Mouse (Mus musculus): ENCODE measurements at regions not wholly inside any gene's neighbourhood (a gene's known extent, or its start where the extent isn't known, plus 50 kb on each side); places are given as distances from the start of the nearest gene placed in this dataset.
A peak's percentile ranks its signal among the peaks of the same experiment; 100 is the strongest.
"Not testable (repeated sequence)": the region's sequence is repeated elsewhere in the genome, so short reads cannot be mapped to it uniquely, and the experiment has no call there.

DNA sequence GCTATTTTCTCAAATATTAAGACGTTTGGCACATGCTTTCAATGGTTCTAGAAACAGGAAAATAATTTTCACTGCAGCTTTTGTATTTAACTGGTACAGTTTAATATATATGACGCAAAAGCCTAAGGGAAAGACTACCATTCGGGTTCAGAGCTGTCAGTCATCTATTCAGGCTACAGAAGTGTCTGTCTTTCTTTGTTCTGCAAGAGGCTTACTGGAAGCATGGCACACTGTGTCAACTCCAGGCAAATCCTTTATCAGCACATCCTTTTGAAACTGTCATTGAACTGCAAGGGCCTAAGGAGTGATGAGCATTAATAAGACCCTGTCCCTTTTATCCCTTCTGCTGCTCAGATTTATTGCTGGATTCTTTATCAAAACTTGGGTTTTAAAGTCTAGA is 303.8 kb upstream of the Gm5152 start:
- H3K27ac ChIP-seq; H3K27me3 ChIP-seq; H3K9ac ChIP-seq; H3K4me2 ChIP-seq; H3K36me3 ChIP-seq; H3K4me1 ChIP-seq; H3K9me3 ChIP-seq; H3K4me3 ChIP-seq; ATAC-seq (ENCODE audit: borderline replicate concordance, extremely low read depth, low FRiP score, low TSS enrichment): not testable (repeated sequence)
- WGBS, result 54% methylated on average over 3 of the region's 3 CpGs

DNA sequence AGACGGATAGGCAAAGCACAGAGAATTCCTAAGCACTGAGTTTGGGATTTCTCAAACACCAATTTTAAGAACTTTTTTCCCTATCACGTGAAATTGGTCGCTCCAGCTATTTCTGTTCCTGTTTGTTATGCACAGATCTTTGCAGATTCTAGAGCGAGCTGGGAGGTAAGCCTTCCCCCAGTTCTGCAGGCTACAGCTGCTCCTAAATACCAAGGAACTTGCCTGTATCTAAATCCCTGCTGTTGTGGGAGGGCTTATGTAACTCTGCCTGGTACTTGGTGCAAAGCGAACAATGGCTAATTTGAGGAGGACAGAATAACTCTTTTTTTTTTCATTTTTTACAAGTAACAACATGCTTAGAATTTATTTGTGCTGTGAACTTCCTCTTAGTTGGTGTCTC is 316.0 kb upstream of the Gm5152 start:
- 45% methylated on average over 5 of the region's 5 CpGs for WGBS

GRCm38 (mm10) chr5:10592392-10592791 is 346.1 kb upstream of the Gm5152 start:
- Histone ChIP-seq H3K9ac (no peak overlapping the region), H3K4me2 (no peak overlapping the region), H3K36me3 (no peaks in the 10 kb centered on the region), H3K4me3 (no peak overlapping the region), H3K27me3 (no peaks in the 10 kb centered on the region), H3K9me3 (no peaks in the 10 kb centered on the region), H3K4me1 (no peaks in the 10 kb centered on the region), H3K27ac (no peak overlapping the region)
- WGBS, result 44% methylated on average over 1 of the region's 1 CpGs
- ATAC-seq (ENCODE audit: borderline replicate concordance, extremely low read depth, low FRiP score, low TSS enrichment), result no peak

More for the DNA sequence above, 316.0 kb upstream of the Gm5152 start:
- no peak overlapping the region for H3K27ac ChIP-seq
- H3K36me3 ChIP-seq, result no peaks in the 10 kb centered on the region
- no peaks in the 10 kb centered on the region for H3K27me3 ChIP-seq
- no peak overlapping the region for H3K4me3 ChIP-seq
- H3K9me3 ChIP-seq, result no peaks in the 10 kb centered on the region
- ATAC-seq (ENCODE audit: borderline replicate concordance, extremely low read depth, low FRiP score, low TSS enrichment), result no peak
- no peak overlapping the region for H3K9ac ChIP-seq
- H3K4me1 ChIP-seq, result no peaks in the 10 kb centered on the region
- H3K4me2 ChIP-seq, result no peak overlapping the region

- Histone ChIP-seq H3K27ac (no peak overlapping the region), H3K27me3 (no peaks in the 10 kb centered on the region), H3K9me3 (no peaks in the 10 kb centered on the region), H3K9ac (no peak overlapping the region), H3K4me2 (no peak overlapping the region), H3K4me3 (no peak overlapping the region), H3K36me3 (no peaks in the 10 kb centered on the region), H3K4me1 (no peaks in the 10 kb centered on the region)
- no peak for ATAC-seq (ENCODE audit: borderline replicate concordance, extremely low read depth, low FRiP score, low TSS enrichment)
- WGBS, result 81% methylated on average over 5 of the region's 5 CpGs
Measured at GRCm38 (mm10) chr5:10600774-10601173, 346.8 kb upstream of the Gm8871 start.

DNA sequence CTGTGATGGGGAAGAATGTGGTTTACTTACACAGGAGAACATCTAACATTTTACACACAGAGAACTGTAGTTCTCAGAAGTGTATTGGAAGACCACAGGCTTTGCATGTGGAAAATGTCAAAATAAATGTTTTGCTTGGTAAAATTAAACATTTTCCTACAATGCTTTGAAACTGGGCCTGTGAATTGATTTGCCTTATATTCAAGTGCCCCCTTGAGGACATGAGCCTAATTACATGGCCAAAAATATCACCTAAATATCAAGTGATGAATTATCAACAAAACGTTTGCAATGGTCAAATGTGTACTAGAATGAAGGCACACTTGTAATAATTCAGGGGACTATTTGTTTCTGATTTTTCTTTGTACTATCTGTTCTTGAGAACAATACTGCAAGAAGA is 314.4 kb upstream of the Gm8871 start:
- no peak overlapping the region for H3K27ac ChIP-seq
- 12% methylated on average over 1 of the region's 1 CpGs for WGBS
- H3K27me3 ChIP-seq, result no peaks in the 10 kb centered on the region
- no peak overlapping the region for H3K4me3 ChIP-seq
- no peaks in the 10 kb centered on the region for H3K9me3 ChIP-seq
- no peak overlapping the region for H3K4me2 ChIP-seq
- no peaks in the 10 kb centered on the region for H3K4me1 ChIP-seq
- no peak for ATAC-seq (ENCODE audit: borderline replicate concordance, extremely low read depth, low FRiP score, low TSS enrichment)
- H3K9ac ChIP-seq, result no peak overlapping the region
- no peaks in the 10 kb centered on the region for H3K36me3 ChIP-seq

GRCm38 (mm10) chr5:10648075-10648474 is 299.5 kb upstream of the Gm8871 start:
- WGBS, result 23% methylated on average over 4 of the region's 4 CpGs
- Histone ChIP-seq H3K4me1 (no peaks in the 10 kb centered on the region), H3K27me3 (no peaks in the 10 kb centered on the region), H3K4me2 (no peak overlapping the region), H3K27ac (no peak overlapping the region), H3K4me3 (no peak overlapping the region), H3K9me3 (no peaks in the 10 kb centered on the region), H3K9ac (no peak overlapping the region), H3K36me3 (no peaks in the 10 kb centered on the region)
- no peak for ATAC-seq (ENCODE audit: borderline replicate concordance, extremely low read depth, low FRiP score, low TSS enrichment)

DNA sequence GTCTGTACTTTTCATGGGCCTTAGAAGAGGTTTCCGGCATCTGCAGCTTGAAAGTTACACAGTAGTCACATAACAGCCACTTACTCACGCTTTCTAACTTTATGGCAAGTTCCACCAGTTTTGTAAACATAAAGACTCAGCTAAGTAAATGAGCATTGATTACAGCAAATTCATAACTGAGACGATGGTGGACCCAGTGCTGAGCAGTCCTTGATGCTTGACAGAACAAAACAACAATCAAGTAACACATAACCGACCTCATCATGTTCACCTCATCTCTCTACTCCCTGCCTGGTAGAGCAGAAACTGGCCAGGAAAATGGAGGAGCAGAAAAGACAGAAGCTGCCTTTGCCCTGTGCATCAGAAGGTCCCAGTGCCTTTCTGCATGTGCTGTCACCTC is 284.3 kb upstream of the Gm8871 start:
- H3K4me1 ChIP-seq, result no peaks in the 10 kb centered on the region
- no peaks in the 10 kb centered on the region for H3K9me3 ChIP-seq
- H3K4me2 ChIP-seq, result no peak overlapping the region
- no peak overlapping the region for H3K9ac ChIP-seq
- H3K36me3 ChIP-seq, result no peaks in the 10 kb centered on the region
- no peaks in the 10 kb centered on the region for H3K27me3 ChIP-seq
- H3K27ac ChIP-seq, result peak overlapping the region; percentile 25; the same call in 1 of the 2 replicates
- peak; percentile 92; the same call in 1 of the 2 replicates for ATAC-seq (ENCODE audit: borderline replicate concordance, extremely low read depth, low FRiP score, low TSS enrichment)
- no peak overlapping the region for H3K4me3 ChIP-seq
- 34% methylated on average over 4 of the region's 4 CpGs for WGBS

GRCm38 (mm10) chr5:10674199-10674598 is 273.4 kb upstream of the Gm8871 start:
- H3K4me2 ChIP-seq, result no peak overlapping the region
- ATAC-seq (ENCODE audit: borderline replicate concordance, extremely low read depth, low FRiP score, low TSS enrichment), result no peak
- H3K27ac ChIP-seq, result no peak overlapping the region
- no peak overlapping the region for H3K9ac ChIP-seq
- 13% methylated on average over 1 of the region's 1 CpGs for WGBS
- H3K27me3 ChIP-seq, result no peaks in the 10 kb centered on the region
- no peaks in the 10 kb centered on the region for H3K4me1 ChIP-seq
- no peaks in the 10 kb centered on the region for H3K36me3 ChIP-seq
- no peak overlapping the region for H3K4me3 ChIP-seq
- H3K9me3 ChIP-seq, result no peaks in the 10 kb centered on the region

- ATAC-seq (ENCODE audit: borderline replicate concordance, extremely low read depth, low FRiP score, low TSS enrichment), result no peak
- no peak overlapping the region for H3K4me3 ChIP-seq
- WGBS, result 77% methylated on average over 4 of the region's 4 CpGs
- no peaks in the 10 kb centered on the region for H3K27me3 ChIP-seq
- H3K4me1 ChIP-seq, result no peaks in the 10 kb centered on the region
- no peaks in the 10 kb centered on the region for H3K9me3 ChIP-seq
- H3K27ac ChIP-seq, result no peak overlapping the region
- H3K9ac ChIP-seq, result no peak overlapping the region
- H3K36me3 ChIP-seq, result no peaks in the 10 kb centered on the region
- H3K4me2 ChIP-seq, result no peak overlapping the region
Measured at GRCm38 (mm10) chr5:10685519-10685918, 262.1 kb upstream of the Gm8871 start.

DNA sequence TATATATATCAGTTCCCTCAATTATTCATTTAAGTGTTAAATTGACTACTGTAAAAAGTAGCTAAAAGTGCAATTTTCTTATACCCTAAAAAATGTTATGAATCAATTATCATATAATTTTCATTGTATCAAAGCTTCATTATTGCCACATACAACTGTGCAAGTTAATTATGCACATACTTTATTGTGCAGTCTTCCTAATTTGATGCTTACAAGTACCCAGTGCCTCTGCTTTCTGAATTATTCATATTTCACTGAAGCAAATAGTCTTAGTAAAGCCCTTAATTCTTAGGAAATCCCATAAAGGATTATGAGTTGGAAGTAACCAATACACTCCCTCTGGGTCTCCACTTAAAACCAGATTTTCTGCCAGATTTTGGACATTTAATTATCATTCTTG is 220.5 kb upstream of the Gm8871 start:
- Histone ChIP-seq H3K4me2 (no peak overlapping the region), H3K4me1 (no peaks in the 10 kb centered on the region), H3K36me3 (no peaks in the 10 kb centered on the region), H3K9me3 (no peaks in the 10 kb centered on the region), H3K9ac (no peak overlapping the region), H3K27ac (no peak overlapping the region), H3K4me3 (no peak overlapping the region), H3K27me3 (no peaks in the 10 kb centered on the region)
- ATAC-seq (ENCODE audit: borderline replicate concordance, extremely low read depth, low FRiP score, low TSS enrichment), result no peak

DNA sequence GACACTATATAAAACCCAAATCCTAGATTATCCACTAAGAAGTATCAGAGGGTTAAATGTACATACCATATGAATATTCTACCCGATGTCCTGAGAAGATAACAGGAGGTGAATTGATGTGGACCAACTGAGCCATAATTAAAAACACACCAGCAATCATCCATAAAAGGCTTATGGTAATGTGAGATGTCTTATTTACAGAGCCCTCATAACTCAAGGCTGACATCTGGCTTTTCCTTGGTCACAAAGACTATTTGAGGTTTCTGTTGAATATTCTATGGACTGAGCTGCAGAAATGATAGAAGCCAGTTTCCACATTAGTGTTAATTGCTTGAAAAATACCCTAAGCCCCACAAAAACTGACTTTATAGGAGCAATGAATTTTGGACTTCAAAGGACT is 198.1 kb upstream of the Gm8871 start:
- Histone ChIP-seq H3K9me3 (no peaks in the 10 kb centered on the region), H3K4me1 (no peaks in the 10 kb centered on the region), H3K27ac (no peak overlapping the region), H3K9ac (no peak overlapping the region), H3K4me2 (no peak overlapping the region), H3K27me3 (no peaks in the 10 kb centered on the region), H3K36me3 (no peaks in the 10 kb centered on the region), H3K4me3 (no peak overlapping the region)
- ATAC-seq (ENCODE audit: borderline replicate concordance, extremely low read depth, low FRiP score, low TSS enrichment), result no peak
- WGBS, result 48% methylated on average over 1 of the region's 1 CpGs

GRCm38 (mm10) chr5:10767469-10767868 is 180.1 kb upstream of the Gm8871 start:
- Histone ChIP-seq H3K4me1 (no peaks in the 10 kb centered on the region), H3K27ac (no peak overlapping the region), H3K36me3 (no peaks in the 10 kb centered on the region), H3K9me3 (no peaks in the 10 kb centered on the region), H3K9ac (no peak overlapping the region), H3K27me3 (no peaks in the 10 kb centered on the region), H3K4me3 (no peak overlapping the region), H3K4me2 (no peak overlapping the region)
- ATAC-seq (ENCODE audit: borderline replicate concordance, extremely low read depth, low FRiP score, low TSS enrichment), result no peak
- WGBS, result 85% methylated on average over 1 of the region's 1 CpGs
